ENCODE assay signal across 10 mouse cellular contexts in genomic region chr5:64196250-64196865, GRCm38 (mm10). TPM values are rescaled to one million over a fixed set of nuclear protein-coding genes. Genes with fewer than 3 reads are reported as not detected.
DNase-seq lines count a peak whose midpoint lies in the region; ATAC-seq lines count a peak whose summit lies in the region.
"Had no signal": no experiment of that assay in that cellular context is flagged by ENCODE, and none has a peak within 500 bp of the region (broad histone marks: within the 10 kb centered on the region; RNA-seq: fewer than 3 reads in every experiment).

No protein-coding gene starts in this region.

- H3K9me3 ChIP-seq in forebrain, embryonic 15.5 days: no peaks in the 10 kb centered on the region
- peaks cover 3% of the 10 kb centered on the region; the same call in 1 of the 2 replicates for H3K9me3 ChIP-seq in forebrain, embryonic 10.5 days
- no peaks in the 10 kb centered on the region for H3K9me3 ChIP-seq in lung, embryonic 15.5 days
- H3K9me3 ChIP-seq: limb, embryonic 15.5 days had no signal

- H3K27ac ChIP-seq in forebrain, embryonic 15.5 days (replicated peaks): no peak overlapping the region
- no peak overlapping the region for H3K27ac ChIP-seq in forebrain, embryonic 10.5 days
- no peak overlapping the region for H3K27ac ChIP-seq in lung, embryonic 15.5 days
- H3K27ac ChIP-seq: limb, embryonic 15.5 days had no signal

- H3K27me3 ChIP-seq in forebrain, embryonic 15.5 days: no peaks in the 10 kb centered on the region
- no peaks in the 10 kb centered on the region for H3K27me3 ChIP-seq in forebrain, embryonic 10.5 days (ENCODE audit: poor library complexity, severe bottlenecking)
- no peaks in the 10 kb centered on the region for H3K27me3 ChIP-seq in lung, embryonic 15.5 days
- H3K27me3 ChIP-seq: CH12.LX; limb, embryonic 15.5 days had no signal

- peak; percentile 87 for ATAC-seq in forebrain, embryonic 15.5 days (replicated peaks)
- ATAC-seq in lung, embryonic 15.5 days (ENCODE audit: borderline replicate concordance, extremely low read depth, low FRiP score, low TSS enrichment): 0 out of 2 replicates have a peak, but pooled peaks have one; percentile 23

- H3K9ac ChIP-seq in forebrain, embryonic 15.5 days (replicated peaks): no peak overlapping the region
- no peak overlapping the region for H3K9ac ChIP-seq in lung, embryonic 15.5 days
- H3K9ac ChIP-seq: limb, embryonic 15.5 days had no signal

- H3K4me1 ChIP-seq in forebrain, embryonic 15.5 days: peaks cover 9% of the 10 kb centered on the region; the same call in 1 of the 2 replicates
- H3K4me1 ChIP-seq in forebrain, embryonic 10.5 days: no peaks in the 10 kb centered on the region
- H3K4me1 ChIP-seq in lung, embryonic 15.5 days: 0 out of 2 replicates have a peak, but pooled peaks cover 16% of the 10 kb centered on the region

- no peak overlapping the region for H3K4me2 ChIP-seq in forebrain, embryonic 15.5 days (replicated peaks)
- H3K4me2 ChIP-seq in lung, embryonic 15.5 days: no peak overlapping the region
- H3K4me2 ChIP-seq: limb, embryonic 15.5 days had no signal

- no peak overlapping the region for H3K4me3 ChIP-seq in forebrain, embryonic 15.5 days
- H3K4me3 ChIP-seq in forebrain, embryonic 10.5 days: no peak overlapping the region
- no peak overlapping the region for H3K4me3 ChIP-seq in lung, embryonic 15.5 days
- H3K4me3 ChIP-seq: limb, embryonic 15.5 days had no signal

- 89% methylated on average over 1 of the region's 1 CpGs for WGBS in forebrain, embryonic 15.5 days
- 98% methylated on average over 1 of the region's 1 CpGs for WGBS in forebrain, embryonic 10.5 days
- WGBS in lung, embryonic 15.5 days: 78% methylated on average over 1 of the region's 1 CpGs

- no peak for DNase-seq in forebrain, embryonic 10.5 days (ENCODE audit: extremely low spot score, low spot score)
- DNase-seq in lung, postnatal 25 days (ENCODE audit: low spot score): no peak
- peak; percentile 53 to 69 for DNase-seq in cerebellum, adult 18-20 months
- DNase-seq in kidney, postnatal 14 days: peak; percentile 43
- no peak for DNase-seq in layer of hippocampus, adult 8-10 months (ENCODE audit: low spot score in 2 of 2)
- DNase-seq in ovary, postnatal 10 days (ENCODE audit: low spot score): no peak

- H3K36me3 ChIP-seq in forebrain, embryonic 15.5 days: no peaks in the 10 kb centered on the region
- peaks cover 4% of the 10 kb centered on the region; the same call in 1 of the 2 replicates for H3K36me3 ChIP-seq in forebrain, embryonic 10.5 days (replicated peaks)
- H3K36me3 ChIP-seq in lung, embryonic 15.5 days: 0 out of 2 replicates have a peak, but pooled peaks cover 3% of the 10 kb centered on the region
- H3K36me3 ChIP-seq: limb, embryonic 15.5 days had no signal

RNA-seq across cellular contexts. Expression of gene Tbc1d1, which starts 40.3 kb away (rescaled TPM):
- polyA plus RNA-seq in forebrain, embryonic 15.5 days (2015; fragmentation: Nextera tagmentation; extraction: Ambion mirVana): 12.2 and 12.3 TPM in 2 replicates
- polyA plus RNA-seq in forebrain, embryonic 10.5 days (2016; fragmentation: Nextera tagmentation; extraction: Ambion mirVana): 29.0 and 30.7 TPM in 2 replicates
- 39.8 and 40.4 TPM in 2 replicates for polyA plus RNA-seq in lung, embryonic 15.5 days (2015; fragmentation: Nextera tagmentation; extraction: Ambion mirVana)
- total RNA-seq in layer of hippocampus, adult 8-10 months (2022): 10 to 100 TPM; 26.0 to 30.5 (median 28.4) TPM

Comparison
In these comparisons a context has a peak if more than half of its experiments do, and no peak if none do; other contexts are left out.
1. DNase-seq: peak in cerebellum, adult 18-20 months (2 of 2) and kidney, postnatal 14 days (single experiment); none in forebrain, embryonic 10.5 days (single experiment), lung, postnatal 25 days (single experiment), layer of hippocampus, adult 8-10 months (0 of 2) and ovary, postnatal 10 days (single experiment).